Mouse (Mus musculus) CH12.LX (cell line): ENCODE measurements around the gene Fndc3a. TPM values are rescaled to one million over a fixed set of nuclear protein-coding genes. Genes with fewer than 3 reads are reported as not detected.

Experiments used
- DNase-seq: peaks from one replicate; pipeline ENCODE4 v3.0.0-alpha.2; 2013; ENCODE audit errors: extremely low read depth
- H3K27ac ChIP-seq: 2 replicates; pipeline ENCODE4 v1.5.1; 2012; ENCODE audit warnings: low read depth, mild to moderate bottlenecking, control low read depth, moderate library complexity; ENCODE audit not compliant: insufficient read depth
- H3K27me3 ChIP-seq: replicated peaks from 2 replicates; pipeline ENCODE3; 2012; ENCODE audit warnings: inconsistent platforms
- H3K36me3 ChIP-seq, 2 experiments: replicated peaks in 1 of 2; 2 replicates each; pipeline versions ENCODE3 to v1.6.1; 2012; ENCODE audit warnings: inconsistent platforms in 1 of 2, low read length in 1 of 2, mild to moderate bottlenecking in 1 of 2, mixed read lengths in 1 of 2, moderate library complexity in 1 of 2; ENCODE audit not compliant: control insufficient read depth in 1 of 2, insufficient read depth in 1 of 2
- H3K4me1 ChIP-seq, 2 experiments: 2 replicates each; pipeline ENCODE4 v1.6.1; 2012; ENCODE audit warnings: inconsistent platforms in 1 of 2, moderate library complexity in 1 of 2; ENCODE audit not compliant: insufficient read depth in 2 of 2, control insufficient read depth in 1 of 2
- H3K4me2 ChIP-seq: 2 replicates; pipeline ENCODE4 v1.6.1; 2012; ENCODE audit warnings: low read depth, mild to moderate bottlenecking, control low read depth; ENCODE audit not compliant: poor library complexity, insufficient read depth, severe bottlenecking
- H3K4me3 ChIP-seq, 3 experiments: fragments of 150-350 bp in 1 of 3; sonication (generic) in 1 of 3; replicated peaks in 1 of 3; 2 replicates each; pipeline versions ENCODE3 to v1.5.1; 2011 to 2012; ENCODE audit warnings: low read depth in 2 of 3, low read length in 2 of 3, mild to moderate bottlenecking in 2 of 3, moderate library complexity in 2 of 3, control low read depth in 1 of 3, improper control_type of control experiment in 1 of 3, inconsistent platforms in 1 of 3, mixed read lengths in 1 of 3; ENCODE audit not compliant: poor library complexity in 1 of 3
- H3K79me2 ChIP-seq: replicated peaks from 2 replicates; pipeline ENCODE4 v1.6.1; 2012; ENCODE audit warnings: mild to moderate bottlenecking, moderate library complexity; ENCODE audit not compliant: control insufficient read depth, poor library complexity, insufficient read depth, severe bottlenecking; ENCODE audit errors: extremely low read depth
- H3K9ac ChIP-seq: 2 replicates; pipeline ENCODE4 v1.6.1; 2012; ENCODE audit warnings: low read depth, mild to moderate bottlenecking, control low read depth, moderate library complexity; ENCODE audit not compliant: insufficient read depth
- H3K9me3 ChIP-seq: replicated peaks from 2 replicates; pipeline ENCODE3; 2012; ENCODE audit warnings: low read length, inconsistent platforms, mixed read lengths
- BHLHE40 ChIP-seq: IDR thresholded peaks from 2 replicates; pipeline ENCODE4 v1.6.1; 2011; ENCODE audit warnings: mild to moderate bottlenecking, low read depth, low read length, improper control_type of control experiment
- CHD1 ChIP-seq: IDR thresholded peaks from 2 replicates; pipeline ENCODE4 v1.6.1; 2012; ENCODE audit warnings: low read depth, low read length, improper control_type of control experiment, inconsistent platforms
- CHD2 ChIP-seq: IDR thresholded peaks from 2 replicates; pipeline ENCODE4 v1.6.1; 2011; ENCODE audit warnings: low read length, improper control_type of control experiment
- CTCF ChIP-seq, 2 experiments: IDR thresholded peaks in 1 of 2; conservative IDR thresholded peaks in 1 of 2; 2 replicates each; pipeline ENCODE4 v1.5.1; 2011 to 2012; ENCODE audit warnings: low read depth in 2 of 2, low read length in 2 of 2, improper control_type of control experiment in 1 of 2, inconsistent platforms in 1 of 2, mild to moderate bottlenecking in 1 of 2, moderate library complexity in 1 of 2
- E2F4 ChIP-seq: IDR thresholded peaks from 2 replicates; pipeline ENCODE4 v1.6.1; 2011; ENCODE audit warnings: low read depth, low read length, improper control_type of control experiment; ENCODE audit not compliant: insufficient replicate concordance
- ELF1 ChIP-seq: IDR thresholded peaks from 2 replicates; pipeline ENCODE4 v1.6.1; 2014; ENCODE audit warnings: low read depth, mild to moderate bottlenecking, inconsistent platforms, low read length, improper control_type of control experiment
- EP300 ChIP-seq: IDR thresholded peaks from 2 replicates; pipeline ENCODE4 v1.6.1; 2011; ENCODE audit warnings: low read length, improper control_type of control experiment
- ETS1 ChIP-seq: conservative IDR thresholded peaks from 2 replicates; pipeline ENCODE4 v1.6.1; 2012; ENCODE audit warnings: low read depth, mild to moderate bottlenecking, inconsistent platforms, low read length, improper control_type of control experiment, moderate library complexity
- GABPA ChIP-seq: IDR thresholded peaks from 2 replicates; pipeline ENCODE4 v1.6.1; 2012; ENCODE audit warnings: low read depth, low read length, improper control_type of control experiment, inconsistent platforms; ENCODE audit not compliant: insufficient replicate concordance
- HCFC1 ChIP-seq: IDR thresholded peaks from 2 replicates; pipeline ENCODE4 v1.6.1; 2012; ENCODE audit warnings: low read depth, mild to moderate bottlenecking, inconsistent platforms, low read length, improper control_type of control experiment
- IRF4 ChIP-seq: IDR thresholded peaks from 2 replicates; pipeline ENCODE4 v1.6.1; 2014; ENCODE audit warnings: low read depth, mild to moderate bottlenecking, inconsistent platforms, low read length, improper control_type of control experiment
- JUN ChIP-seq: IDR thresholded peaks from 2 replicates; pipeline ENCODE4 v1.6.1; 2011; ENCODE audit warnings: low read depth, mild to moderate bottlenecking, low read length, improper control_type of control experiment, moderate library complexity; ENCODE audit not compliant: insufficient read depth
- JUND ChIP-seq: conservative IDR thresholded peaks from 2 replicates; pipeline ENCODE4 v1.6.1; 2011; ENCODE audit warnings: low read depth, low read length, improper control_type of control experiment
- MAZ ChIP-seq: IDR thresholded peaks from 2 replicates; pipeline ENCODE4 v1.6.1; 2012; ENCODE audit warnings: low read depth, mild to moderate bottlenecking, inconsistent platforms, low read length, improper control_type of control experiment, moderate library complexity
- MEF2A ChIP-seq: IDR thresholded peaks from 2 replicates; pipeline ENCODE4 v1.6.1; 2014; ENCODE audit warnings: low read depth, mild to moderate bottlenecking, inconsistent platforms, low read length, improper control_type of control experiment, borderline replicate concordance
- NRF1 ChIP-seq: IDR thresholded peaks from 2 replicates; pipeline ENCODE4 v1.6.1; 2014; ENCODE audit warnings: low read depth, mild to moderate bottlenecking, inconsistent platforms, low read length, improper control_type of control experiment, moderate library complexity
- PAX5 ChIP-seq: IDR thresholded peaks from 2 replicates; pipeline ENCODE4 v1.6.1; 2012; ENCODE audit warnings: low read length, inconsistent platforms, mixed read lengths
- POLR2A ChIP-seq: IDR thresholded peaks from 2 replicates; pipeline ENCODE4 v1.6.1; 2011; ENCODE audit warnings: low read depth, mild to moderate bottlenecking, improper control_type of control experiment, low read length
- POLR2AphosphoS2 ChIP-seq: IDR thresholded peaks from 2 replicates; pipeline ENCODE4 v1.6.1; 2011; ENCODE audit warnings: low read depth, low read length, improper control_type of control experiment
- RAD21 ChIP-seq: IDR thresholded peaks from 2 replicates; pipeline ENCODE4 v1.6.1; 2011; ENCODE audit warnings: low read depth, mild to moderate bottlenecking, low read length, improper control_type of control experiment, moderate library complexity
- TBP ChIP-seq: conservative IDR thresholded peaks from 2 replicates; pipeline ENCODE4 v1.6.1; 2011; ENCODE audit warnings: low read depth, low read length, improper control_type of control experiment
- TCF12 ChIP-seq: IDR thresholded peaks from 2 replicates; pipeline ENCODE4 v1.6.1; 2014; ENCODE audit warnings: low read depth, mild to moderate bottlenecking, inconsistent platforms, low read length, improper control_type of control experiment
- UBTF ChIP-seq: IDR thresholded peaks from 2 replicates; pipeline ENCODE4 v1.6.1; 2012; ENCODE audit warnings: low read depth, mild to moderate bottlenecking, inconsistent platforms, low read length, improper control_type of control experiment, moderate library complexity
- ZC3H11A ChIP-seq: IDR thresholded peaks from 2 replicates; pipeline ENCODE4 v1.6.1; 2012; ENCODE audit warnings: low read depth, mild to moderate bottlenecking, inconsistent platforms, low read length, improper control_type of control experiment
- ZKSCAN1 ChIP-seq: IDR thresholded peaks from 2 replicates; pipeline ENCODE4 v1.6.1; 2012; ENCODE audit warnings: low read depth, inconsistent platforms, low read length, improper control_type of control experiment, borderline replicate concordance
- ZMIZ1 ChIP-seq: IDR thresholded peaks from 2 replicates; pipeline ENCODE4 v1.6.1; 2012; ENCODE audit warnings: low read depth, mild to moderate bottlenecking, inconsistent platforms, low read length, improper control_type of control experiment
- ZNF384 ChIP-seq: IDR thresholded peaks from 2 replicates; pipeline ENCODE4 v1.6.1; 2012; ENCODE audit warnings: low read depth, low read length, improper control_type of control experiment, inconsistent platforms
- dilution Hi-C: fragments of 300-500 bp; cut with MboI; formaldehyde crosslinking; loops from 2 replicates; pipeline ENCODE4 v1.14.3; 2020; ENCODE audit warnings: low sequenced_read_pairs; ENCODE audit not compliant: extremely low pct_unique_long_range_greater_than_20kb, extremely low pct_ligation_motif_present
- in situ Hi-C: fragments of 300-500 bp; cut with MboI; formaldehyde crosslinking; loops from 3 replicates; pipeline ENCODE4 v1.14.3; 2019; ENCODE audit warnings: low sequenced_read_pairs, low pct_ligation_motif_present, low pct_unique_long_range_greater_than_20kb, mixed read lengths
- polyA plus RNA-seq: library from polyadenylated mRNA; unstranded; fragments of >175 nt; gene quantifications from 2 replicates; pipeline ENCODE4 v1.2.1, GENCODE M21; 2012; ENCODE audit warnings: low read depth; ENCODE audit not compliant: insufficient read length
- total RNA-seq, 2 experiments: library from RNA; depleted of rRNA; stranded (reverse); fragments of 300-350 nt in 1 of 2; fragments of >200 nt in 1 of 2; gene quantifications; 2 replicates each; pipeline ENCODE4 v1.2.3; 2012 to 2014

Fndc3a gene
- total and polyA plus RNA-seq, 3 experiments, result 35.4 to 48.6 (median 40.0) TPM

DNA sequence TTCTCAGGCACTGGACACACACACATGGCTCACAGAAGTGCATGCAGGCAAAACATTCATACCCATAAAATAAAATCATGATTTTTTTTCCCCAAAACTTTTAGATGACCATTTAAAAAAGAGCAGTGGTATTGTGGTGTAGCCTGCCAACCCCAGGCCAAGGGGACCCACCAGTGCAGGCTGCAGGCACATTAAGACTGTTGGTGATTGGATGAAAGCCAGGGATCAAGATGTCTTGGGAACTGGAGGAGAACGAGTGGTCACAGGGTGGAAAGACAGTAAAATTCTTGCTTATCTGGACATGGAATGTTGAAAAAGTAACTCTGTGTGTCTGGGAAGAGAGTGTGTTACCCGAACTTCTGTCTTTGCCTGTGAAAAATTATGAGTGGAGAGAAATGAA, 190.2 kb downstream of the Fndc3a start:
- Histone ChIP-seq H3K4me3 (no peak overlapping the region), H3K36me3 (no peaks in the 10 kb centered on the region), H3K4me2 (no peak overlapping the region), H3K9me3 (no peaks in the 10 kb centered on the region), H3K4me1 (no peaks in the 10 kb centered on the region), H3K79me2 (no peaks in the 10 kb centered on the region), H3K9ac (no peak overlapping the region), H3K27me3 (no peaks in the 10 kb centered on the region), H3K27ac (no peak overlapping the region)
- TF ChIP-seq UBTF, result no peak
- no peak for TF ChIP-seq CTCF (conservative IDR thresholded peaks at IDR 0.05 in 1 of 2, IDR thresholded peaks at IDR 0.05 in 1 of 2; ENCODE audit: low read depth in 2 of 2, low read length in 2 of 2)
- no peak for TF ChIP-seq CHD1
- no peak for TF ChIP-seq MEF2A
- TF ChIP-seq ZC3H11A, result no peak
- no peak for TF ChIP-seq ZMIZ1
- no peak for TF ChIP-seq ETS1
- no peak for TF ChIP-seq HCFC1
- no peak for TF ChIP-seq POLR2A
- TF ChIP-seq RAD21, result no peak
- TF ChIP-seq E2F4, result no peak
- TF ChIP-seq NRF1, result no peak
- no peak for TF ChIP-seq ELF1
- TF ChIP-seq TBP, result no peak
- in situ Hi-C loops (loop anchor here (10.0 kb wide), 1 partner anchor 135 kb away; no protein-coding TSS in a partner anchor), dilution Hi-C loops (no loop called here)
- no peak for DNase-seq

DNA sequence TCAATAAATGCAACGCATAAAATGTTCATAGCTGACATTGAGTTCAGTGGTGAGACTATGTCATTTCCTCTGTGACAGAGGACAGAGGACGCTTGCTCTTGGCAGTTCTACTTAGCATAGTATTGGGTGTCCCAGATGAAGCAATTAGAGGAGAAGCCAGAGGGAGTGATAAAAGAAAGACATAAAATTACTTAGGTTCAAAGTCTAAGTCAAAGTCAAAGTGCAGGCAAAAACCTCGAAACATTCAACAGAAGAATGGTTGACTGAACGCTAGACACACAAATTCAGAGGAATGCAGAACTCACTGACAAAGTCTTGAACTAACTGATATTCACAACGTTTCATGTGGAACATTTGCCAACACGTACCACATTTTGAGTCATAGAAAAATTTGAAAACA, 191.0 kb downstream of the Fndc3a start:
- no peaks in the 10 kb centered on the region for H3K4me1 ChIP-seq
- dilution Hi-C loops (no loop called here), in situ Hi-C loops (loop anchor here (10.0 kb wide), 1 partner anchor 134 kb away; no protein-coding TSS in a partner anchor)
- H3K27ac ChIP-seq, result no peak overlapping the region
- no peaks in the 10 kb centered on the region for H3K9me3 ChIP-seq
- no peak for DNase-seq
- H3K4me2 ChIP-seq, result no peak overlapping the region
- no peak overlapping the region for H3K9ac ChIP-seq
- TF ChIP-seq ZNF384 (no peak), NRF1 (no peak), JUN (no peak), ZMIZ1 (no peak), BHLHE40 (no peak), RAD21 (no peak), CHD2 (no peak), IRF4 (no peak), TBP (no peak), MAZ (no peak), JUND (no peak), GABPA (no peak), CHD1 (no peak), ZKSCAN1 (no peak), POLR2AphosphoS2 (no peak), PAX5 (no peak), TCF12 (no peak), EP300 (no peak)
- TF ChIP-seq, all 38 proteins: peak for 0
- no peaks in the 10 kb centered on the region for H3K36me3 ChIP-seq
- H3K27me3 ChIP-seq, result no peaks in the 10 kb centered on the region
- H3K79me2 ChIP-seq, result no peaks in the 10 kb centered on the region
- H3K4me3 ChIP-seq, result no peak overlapping the region
